Mouse (Mus musculus) liver, adult 2 months (tissue): ENCODE measurements around the gene Gm20431. TPM values are rescaled to one million over a fixed set of nuclear protein-coding genes. Genes with fewer than 3 reads are reported as not detected.
A peak's percentile ranks its signal among the peaks of the same experiment; 100 is the strongest.

Experiments used
- DNase-seq: peaks from one replicate; pipeline ENCODE4 v3.0.0-alpha.2; 2011; ENCODE audit warnings: low read depth, low spot score; ENCODE audit errors: extremely low read depth
- H3K27ac ChIP-seq: fragments of 200-500 bp; replicated peaks from 2 replicates; pipeline ENCODE4 v1.5.1; 2012; ENCODE audit warnings: low read depth, mild to moderate bottlenecking, control low read depth, inconsistent platforms, low read length; ENCODE audit not compliant: insufficient read depth
- H3K27me3 ChIP-seq: fragments of 200-500 bp; 2 replicates; pipeline ENCODE4 v1.6.1; 2012; ENCODE audit warnings: mild to moderate bottlenecking, moderate library complexity, low read length, inconsistent platforms; ENCODE audit not compliant: control insufficient read depth, insufficient read depth
- H3K36me3 ChIP-seq: fragments of 200-500 bp; 2 replicates; pipeline ENCODE4 v1.6.1; 2012; ENCODE audit warnings: low read length, inconsistent platforms; ENCODE audit not compliant: control insufficient read depth, insufficient read depth
- H3K4me1 ChIP-seq: fragments of 200-500 bp; 2 replicates; pipeline ENCODE4 v1.6.1; 2011; ENCODE audit warnings: low read length; ENCODE audit not compliant: control insufficient read depth, insufficient read depth
- H3K4me3 ChIP-seq: fragments of 200-500 bp; 2 replicates; pipeline ENCODE4 v1.5.1; 2011; ENCODE audit warnings: low read depth, mild to moderate bottlenecking, control low read depth, low read length, moderate library complexity; ENCODE audit not compliant: insufficient read depth
- H3K79me2 ChIP-seq: fragments of 200-500 bp; 2 replicates; pipeline ENCODE4 v1.6.1; 2012; ENCODE audit warnings: inconsistent platforms, mild to moderate bottlenecking, low read length, moderate library complexity; ENCODE audit not compliant: control insufficient read depth, insufficient read depth
- H3K9ac ChIP-seq: fragments of 200-500 bp; 2 replicates; pipeline ENCODE4 v1.6.1; 2012; ENCODE audit warnings: low read depth, mild to moderate bottlenecking, control low read depth, inconsistent platforms, low read length
- CTCF ChIP-seq: fragments of 200-500 bp; IDR thresholded peaks from 2 replicates; pipeline ENCODE4 v1.5.1; 2011; ENCODE audit warnings: low read depth, low read length, control low read depth
- POLR2A ChIP-seq: fragments of 200-500 bp; IDR thresholded peaks from 2 replicates; pipeline ENCODE4 v1.6.1; 2011; ENCODE audit warnings: low read length, control low read depth; ENCODE audit not compliant: insufficient read depth; ENCODE audit errors: extremely low read depth
- WGBS: fragments of 180-500 bp; shearing (Covaris S2); methylation state at CpG from one replicate; pipeline ENCODE4 v1.1.7; 2018; 5-methylcytosine and 5-hydroxymethylcytosine counted together
- polyA plus RNA-seq: library from polyadenylated mRNA; depleted of rRNA; stranded (reverse); fragments of >200 nt; gene quantifications from 2 replicates; pipeline ENCODE4 v1.2.3, GENCODE M21; 2012
- total RNA-seq: library from RNA; depleted of rRNA; stranded (reverse); fragments of >200 nt; gene quantifications from 2 replicates; pipeline ENCODE4 v1.2.3, GENCODE M21; 2014

Gene Gm20431
- total and polyA plus RNA-seq, 2 experiments: 10.8 TPM; not detected in 1

GRCm38 (mm10) chr2:167688126-167688497 is 26.8 kb upstream of the Gm20431 start:
- peaks cover 4% of the 10 kb centered on the region; the same call in 1 of the 2 replicates for H3K4me1 ChIP-seq
- no peaks in the 10 kb centered on the region for H3K27me3 ChIP-seq
- peaks cover 13% of the 10 kb centered on the region for H3K79me2 ChIP-seq
- TF ChIP-seq CTCF: no peak
- peak; percentile 48; the same call in 1 of the 2 replicates for TF ChIP-seq POLR2A
- peak overlapping the region; percentile 92 for H3K9ac ChIP-seq
- H3K4me3 ChIP-seq: peak overlapping the region; percentile 61
- whole genome bisulfite sequencing: 15% methylated on average over 12 of the region's 12 CpGs
- H3K27ac ChIP-seq: peak overlapping the region; percentile 94
- H3K36me3 ChIP-seq: peaks cover 2% of the 10 kb centered on the region; the same call in 1 of the 2 replicates
- DNase-seq: peak; percentile 77

- DNase-seq: peak; percentile 93
Measured at GRCm38 (mm10) chr2:167687651-167688101, 26.4 kb upstream of the Gm20431 start.

GRCm38 (mm10) chr2:167687250-167687586 is 25.9 kb upstream of the Gm20431 start:
- peak overlapping the region; percentile 61 for H3K9ac ChIP-seq
- no peak for TF ChIP-seq CTCF
- TF ChIP-seq POLR2A: no peak
- DNase-seq: no peak
- peaks cover 2% of the 10 kb centered on the region; the same call in 1 of the 2 replicates for H3K36me3 ChIP-seq
- H3K27ac ChIP-seq: peak overlapping the region; percentile 83
- peaks cover 13% of the 10 kb centered on the region for H3K79me2 ChIP-seq
- WGBS: 46% methylated on average over 4 of the region's 4 CpGs
- peaks cover 4% of the 10 kb centered on the region; the same call in 1 of the 2 replicates for H3K4me1 ChIP-seq
- peak overlapping the region; percentile 12 for H3K4me3 ChIP-seq
- H3K27me3 ChIP-seq: no peaks in the 10 kb centered on the region

More at GRCm38 (mm10) chr2:167687651-167688101, 26.4 kb upstream of the Gm20431 start:
- Histone ChIP-seq H3K4me1 (peaks cover 4% of the 10 kb centered on the region; the same call in 1 of the 2 replicates), H3K4me3 (peak overlapping the region; percentile 61), H3K79me2 (peaks cover 13% of the 10 kb centered on the region), H3K9ac (peak overlapping the region; percentile 92), H3K36me3 (peaks cover 2% of the 10 kb centered on the region; the same call in 1 of the 2 replicates), H3K27ac (peak overlapping the region; percentile 94), H3K27me3 (no peaks in the 10 kb centered on the region)
- WGBS: 22% methylated on average over 11 of the region's 11 CpGs
- no peak for TF ChIP-seq POLR2A
- TF ChIP-seq CTCF: 0 out of 2 replicates have a peak, but pooled peaks have one; percentile 2

- TF ChIP-seq CTCF (no peak), POLR2A (no peak)
- peaks cover 4% of the 10 kb centered on the region; the same call in 1 of the 2 replicates for H3K4me1 ChIP-seq
- H3K4me3 ChIP-seq: no peak overlapping the region
- peak; percentile 78 for DNase-seq
- peaks cover 2% of the 10 kb centered on the region; the same call in 1 of the 2 replicates for H3K36me3 ChIP-seq
- peak overlapping the region; percentile 83 for H3K27ac ChIP-seq
- H3K27me3 ChIP-seq: no peaks in the 10 kb centered on the region
- 36% methylated on average over 16 of the region's 16 CpGs for WGBS
- H3K79me2 ChIP-seq: peaks cover 13% of the 10 kb centered on the region
- peak overlapping the region; percentile 61 for H3K9ac ChIP-seq
Measured at GRCm38 (mm10) chr2:167686382-167687249, 25.3 kb upstream of the Gm20431 start.

- Histone ChIP-seq H3K4me1 (peaks cover 4% of the 10 kb centered on the region; the same call in 1 of the 2 replicates), H3K79me2 (peaks cover 13% of the 10 kb centered on the region), H3K9ac (no peak overlapping the region), H3K27me3 (no peaks in the 10 kb centered on the region), H3K27ac (no peak overlapping the region), H3K4me3 (no peak overlapping the region), H3K36me3 (peaks cover 2% of the 10 kb centered on the region; the same call in 1 of the 2 replicates)
- no peak for DNase-seq
- TF ChIP-seq CTCF (no peak), POLR2A (no peak)
- WGBS: 87% methylated on average over 3 of the region's 3 CpGs
Measured at GRCm38 (mm10) chr2:167685865-167686264, 24.6 kb upstream of the Gm20431 start.
